Mouse (Mus musculus) inflammation-experienced regulatory T-cells (primary cell): ENCODE results near the gene Sprr3. TPM values are rescaled to one million over a fixed set of nuclear protein-coding genes. Genes with fewer than 3 reads are reported as not detected.

Experiments
- polyA plus RNA-seq, 2 experiments: library from polyadenylated mRNA; unstranded; fragments of 100-300 nt; shearing (Covaris generic); gene quantifications; one replicate each; pipeline ENCODE4 v1.2.1; 2017

The Sprr3 gene
- not detected for polyA plus RNA-seq

DNA sequence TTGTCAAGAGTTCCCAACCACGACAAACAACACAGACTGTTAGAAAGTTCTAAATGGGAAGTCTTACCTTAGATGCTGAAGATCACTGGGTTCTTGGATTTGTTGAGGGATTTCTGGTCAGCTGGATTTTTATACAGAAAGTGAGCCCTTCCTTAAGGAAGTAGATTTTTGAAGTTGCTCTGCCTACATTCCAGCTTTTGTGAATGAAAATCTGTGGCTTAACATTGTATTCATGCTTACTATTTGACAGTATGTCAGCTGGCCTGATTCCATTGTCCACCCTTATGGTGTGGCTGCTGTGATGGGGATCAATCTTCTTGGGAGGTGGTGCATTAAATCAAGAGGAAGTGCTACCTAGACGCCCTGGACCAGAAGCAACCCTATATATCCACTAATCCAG lies at the start of gene Sprr3:
Sprr3 (minus strand) TSS at position 101 of the 400 bp plus-strand sequence.

GRCm38 (mm10) chr3:92500393-92500792 lies 41.9 kb upstream of the Sprr3 start, which contains the start of gene Sprr4:
TSS of gene Sprr4 (minus strand) at chr3:92500493.

DNA sequence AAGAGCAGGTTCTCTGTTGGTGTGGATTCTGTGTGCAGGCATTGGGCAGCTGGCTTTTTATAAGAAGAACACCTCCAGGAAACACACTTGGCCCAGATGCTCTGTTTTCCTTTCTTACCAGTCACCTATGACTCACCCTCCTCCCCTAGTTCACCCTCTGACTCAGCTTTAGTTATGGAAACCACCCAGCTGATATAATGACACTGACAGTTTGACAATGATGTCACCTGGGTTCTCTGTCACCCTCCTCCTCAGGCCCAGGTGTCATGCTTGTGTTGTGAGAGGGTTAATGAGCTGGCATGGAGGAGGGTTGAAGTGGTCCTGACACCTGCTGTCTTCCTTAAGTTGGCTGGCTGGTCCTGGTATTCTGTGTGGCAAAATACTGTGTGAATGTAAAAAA lies 27.3 kb upstream of the Sprr3 start, which contains the start of gene Sprr1a:
Sprr1a (minus strand) TSS at position 33 of the 400 bp plus-strand sequence.

GRCm38 (mm10) chr3:92438689-92439088 lies 19.8 kb downstream of the Sprr3 start, which contains the start of gene Sprr1b:
TSS of gene Sprr1b (minus strand) at chr3:92438789.

DNA sequence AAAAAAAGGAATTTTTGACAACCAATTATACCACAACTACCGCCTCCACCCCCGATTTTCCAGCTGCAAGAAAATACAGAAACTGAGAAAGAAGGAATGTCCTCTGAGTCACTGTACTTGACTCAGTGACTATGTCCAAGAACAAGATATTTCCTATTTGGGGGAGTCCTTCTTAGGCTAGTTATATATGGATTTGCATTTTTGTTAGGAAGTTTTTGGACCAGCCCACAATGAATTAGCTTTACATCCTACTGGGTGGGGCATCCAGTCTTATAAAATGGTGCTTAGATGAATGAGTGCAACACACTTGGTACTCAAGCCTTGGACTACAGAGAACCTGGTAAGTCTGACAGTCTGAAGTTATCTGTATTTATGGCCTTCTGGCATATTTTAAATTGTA lies 26.2 kb downstream of the Sprr3 start, which contains the start of gene Sprr2k:
Sprr2k (plus strand) TSS at position 301 of the 400 bp plus-strand sequence.

GRCm38 (mm10) chr3:92429323-92429722 lies 29.2 kb downstream of the Sprr3 start, which contains the start of gene Gm9774:
TSS of gene Gm9774 (minus strand) at chr3:92429423.

DNA sequence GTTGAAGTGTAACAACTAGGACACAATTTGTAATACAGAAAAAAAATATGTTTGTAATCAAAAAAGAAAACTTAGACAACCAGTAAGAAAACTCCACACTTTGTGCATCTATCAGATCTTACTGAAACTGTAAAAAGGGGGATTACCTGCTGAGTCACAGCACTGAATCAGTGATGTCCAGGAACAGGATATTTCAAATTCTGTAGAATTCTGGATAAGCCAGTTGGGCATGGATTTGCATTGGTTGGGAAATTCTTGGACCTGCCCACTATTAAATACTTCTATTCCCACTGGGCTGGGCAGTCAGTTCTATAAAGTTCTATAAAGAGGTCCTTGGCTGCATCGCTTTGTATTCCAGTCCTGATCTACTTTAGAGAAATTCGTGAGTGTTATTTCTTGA lies 40.7 kb downstream of the Sprr3 start, which contains the start of gene Sprr2j-ps:
Sprr2j-ps (plus strand) TSS at position 301 of the 400 bp plus-strand sequence.

DNA sequence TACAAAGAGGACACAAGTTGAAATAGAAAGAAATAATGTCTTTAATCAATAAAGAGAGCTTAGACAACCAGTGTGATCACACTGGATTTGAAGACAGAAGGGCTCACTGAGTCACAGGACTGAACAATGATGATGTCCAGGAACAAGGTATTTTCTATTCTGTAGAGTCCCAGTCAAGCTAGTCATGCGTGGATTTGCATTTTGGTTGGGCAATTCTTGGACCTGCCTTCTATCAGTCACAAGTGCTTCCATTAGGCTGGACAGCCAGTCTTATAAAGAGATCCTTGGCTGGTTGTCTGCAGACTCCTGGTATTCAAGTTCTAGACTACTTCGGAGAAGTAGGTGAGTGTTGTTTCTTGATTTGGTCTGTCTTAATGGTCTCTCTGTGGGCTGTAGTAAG lies 50.8 kb downstream of the Sprr3 start, which contains the start of gene Sprr2i:
Sprr2i (plus strand) TSS at position 301 of the 400 bp plus-strand sequence.

Other genes starting within 250 kb of the Sprr3 start
- not detected for gene Sprr2a1, start 242.9 kb downstream of the Sprr3 start, polyA plus RNA-seq
- gene Sprr2a2, start 242.8 kb downstream of the Sprr3 start, polyA plus RNA-seq: under 1 TPM in 1 of 2 experiments, not detected in 1; 0.67 TPM
- not detected for gene Sprr2a3, start 173.3 kb downstream of the Sprr3 start, polyA plus RNA-seq
- gene Sprr2b, start 142.1 kb downstream of the Sprr3 start, polyA plus RNA-seq: not detected
- gene Sprr2d, start 119.6 kb downstream of the Sprr3 start, polyA plus RNA-seq: not detected
- gene Sprr2e, start 106.6 kb downstream of the Sprr3 start, polyA plus RNA-seq: under 1 TPM; 0.42 to 0.76 TPM
- gene Sprr2f, start 93.5 kb downstream of the Sprr3 start, polyA plus RNA-seq: not detected
- gene Sprr2h, start 73.0 kb downstream of the Sprr3 start, polyA plus RNA-seq: not detected
- gene Sprr2i, start 50.7 kb downstream of the Sprr3 start, polyA plus RNA-seq: not detected
- gene Sprr2j-ps, start 40.6 kb downstream of the Sprr3 start, polyA plus RNA-seq: 1 to 10 TPM in 1 of 2 experiments, not detected in 1; 1.0 TPM
- gene Gm9774, start 29.3 kb downstream of the Sprr3 start, polyA plus RNA-seq: 10 to 100 TPM; 23.3 to 26.3 TPM
- gene Sprr2k, start 26.1 kb downstream of the Sprr3 start, polyA plus RNA-seq: not detected
- gene Sprr1b, start 19.9 kb downstream of the Sprr3 start, polyA plus RNA-seq: not detected
- not detected for gene Sprr1a, start 27.2 kb upstream of the Sprr3 start, polyA plus RNA-seq
- not detected for gene Sprr4, start 41.8 kb upstream of the Sprr3 start, polyA plus RNA-seq
- not detected for gene 2310046K23Rik, start 75.8 kb upstream of the Sprr3 start, polyA plus RNA-seq
- not detected for gene Ivl, start 115.0 kb upstream of the Sprr3 start, polyA plus RNA-seq
- not detected for gene Smcp, start 130.3 kb upstream of the Sprr3 start, polyA plus RNA-seq
- gene 2210017I01Rik, start 148.8 kb upstream of the Sprr3 start, polyA plus RNA-seq: not detected
- gene Lce6a, start 162.9 kb upstream of the Sprr3 start, polyA plus RNA-seq: not detected
- not detected for gene Lce1a1, start 189.6 kb upstream of the Sprr3 start, polyA plus RNA-seq
- gene Lce1b, start 198.2 kb upstream of the Sprr3 start, polyA plus RNA-seq: not detected
- not detected for gene Lce1a2, start 211.6 kb upstream of the Sprr3 start, polyA plus RNA-seq
- not detected for gene Lce1c, start 220.5 kb upstream of the Sprr3 start, polyA plus RNA-seq
- gene Lce1d, start 228.5 kb upstream of the Sprr3 start, polyA plus RNA-seq: not detected